Mouse (Mus musculus): ENCODE data around the gene Wdr44. TPM values are rescaled to one million over a fixed set of nuclear protein-coding genes. Genes with fewer than 3 reads are reported as not detected.

Gene Wdr44
- 32.9 TPM for polyA plus RNA-seq (2017; shearing (Covaris generic))

GRCm38 (mm10) chrX:23692722-23693442 is at the start of gene Wdr44:
Gene Wdr44 (plus strand): TSS chrX:23693051.

Other genes with a start within 250 kb of the Wdr44 start
- gene Gm4907, start 189.5 kb downstream of the Wdr44 start, polyA plus RNA-seq (2017; shearing (Covaris generic)) = not detected